Mouse (Mus musculus) erythroblast, embryonic 14.5 days (primary cell): ENCODE measurements around the gene Gm21731.
"Not testable (repeated sequence)": the region's sequence is repeated elsewhere in the genome, so short reads cannot be mapped to it uniquely, and the experiment has no call there.

Experiments
- GATA1 ChIP-seq: IDR thresholded peaks from 2 replicates; pipeline ENCODE4 v1.6.1; 2012; ENCODE audit warnings: low read length, inconsistent platforms, mixed read lengths
- TAL1 ChIP-seq: IDR thresholded peaks from 3 replicates; pipeline ENCODE4 v1.6.1; 2012; ENCODE audit warnings: low read length, inconsistent platforms, mixed read lengths

DNA sequence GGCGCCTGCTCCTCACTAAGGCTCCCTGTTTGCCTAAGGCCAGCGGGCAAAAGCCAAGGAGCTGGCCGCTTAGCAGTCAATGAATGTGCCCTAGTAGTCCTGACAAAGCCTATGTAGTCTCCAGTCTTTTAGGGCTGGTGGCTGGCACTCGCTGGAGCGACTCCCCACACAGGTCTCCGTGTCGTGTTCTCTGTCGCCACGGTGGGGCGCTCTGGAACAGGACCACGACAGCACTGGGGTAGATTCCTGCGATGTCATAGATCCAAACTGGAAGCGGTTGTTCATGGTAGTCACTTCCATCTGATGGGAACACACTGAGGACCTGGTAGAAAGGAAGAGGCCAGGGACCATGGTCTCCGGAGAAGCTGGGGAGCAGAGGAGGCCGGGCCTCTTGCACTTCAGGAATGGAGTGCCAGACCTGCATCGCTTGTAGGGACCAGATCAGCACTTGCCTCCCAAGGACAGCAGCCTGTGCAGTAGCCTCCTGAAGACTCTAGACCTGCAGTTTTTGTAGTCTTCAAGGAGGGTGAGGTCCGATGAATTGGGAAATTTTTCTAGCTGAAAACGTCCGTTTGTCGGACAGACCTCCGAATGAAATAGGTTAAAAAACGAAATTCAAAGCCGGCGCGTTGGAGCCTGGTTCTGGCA is 15.8 kb upstream of the Gm21731 start:
- TF ChIP-seq GATA1, TAL1: not testable (repeated sequence)
